Mouse (Mus musculus) olfactory bulb, adult 2 months (tissue): Measurements from ENCODE around the gene Morn2.

Experiments
- CTCF ChIP-seq: fragments of 200-500 bp; IDR thresholded peaks from 2 replicates; pipeline ENCODE4 v1.5.1; 2012; ENCODE audit warnings: low read depth, mild to moderate bottlenecking, low read length, moderate library complexity; ENCODE audit not compliant: insufficient read depth
- POLR2A ChIP-seq: fragments of 200-500 bp; IDR thresholded peaks from 2 replicates; pipeline ENCODE4 v1.6.1; 2012; ENCODE audit warnings: mild to moderate bottlenecking, low read depth, low read length, moderate library complexity; ENCODE audit not compliant: insufficient read depth

DNA sequence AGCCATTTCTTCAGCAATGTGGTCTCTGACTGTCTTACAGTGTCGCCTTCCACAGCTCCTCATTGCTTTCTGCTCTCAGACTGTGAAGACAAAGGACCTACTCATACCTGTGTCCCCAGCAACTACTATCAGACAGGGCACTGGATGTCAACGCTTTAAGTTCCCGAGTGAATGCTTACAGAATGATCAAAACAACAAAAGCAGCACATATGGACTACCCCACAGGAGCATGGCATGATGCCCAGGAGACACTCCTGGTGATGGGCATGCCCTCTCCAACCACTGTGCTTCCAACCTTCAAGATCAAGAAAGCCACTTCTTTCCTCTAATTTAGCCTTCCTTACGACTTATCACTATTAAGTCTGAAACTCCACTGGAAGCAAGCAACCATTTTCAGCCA is 22.9 kb upstream of the Morn2 start:
- no peak for TF ChIP-seq CTCF
- no peak for TF ChIP-seq POLR2A
